Mouse (Mus musculus): ENCODE data around the gene Unc80. TPM values are rescaled to one million over a fixed set of nuclear protein-coding genes. Genes with fewer than 3 reads are reported as not detected.

Gene Unc80
- total RNA-seq, 2 experiments from 2014 or later, result 14.3 to 15.8 TPM

GRCm38 (mm10) chr1:66702623-66703345, 234.6 kb downstream of the Unc80 start:
- DNase-seq (ENCODE audit: low spot score in 2 of 2), result no peak

GRCm38 (mm10) chr1:66704523-66704922, 236.4 kb downstream of the Unc80 start:
- DNase-seq (ENCODE audit: low spot score in 2 of 2), result no peak

- no peak for DNase-seq (ENCODE audit: low spot score in 2 of 2)
Measured at GRCm38 (mm10) chr1:66712859-66713258, 244.7 kb downstream of the Unc80 start.

GRCm38 (mm10) chr1:66730581-66730980, 262.4 kb downstream of the Unc80 start:
- no peak for DNase-seq (ENCODE audit: low spot score in 2 of 2)

Other genes starting within 250 kb of the Unc80 start
- 10 to 100 TPM; 46.8 to 53.7 TPM for gene Rpe, start 232.5 kb downstream of the Unc80 start, total RNA-seq (2021)